Mouse (Mus musculus) kidney, embryonic 14.5 days (tissue): ENCODE data around the gene Agrp. TPM values are rescaled to one million over a fixed set of nuclear protein-coding genes. Genes with fewer than 3 reads are reported as not detected.
A peak's percentile ranks its signal among the peaks of the same experiment; 100 is the strongest.
"Not testable (repeated sequence)": the region's sequence is repeated elsewhere in the genome, so short reads cannot be mapped to it uniquely, and the experiment has no call there.

Experiments used
- ATAC-seq: fragments of 200-750 bp; cut with Nextera tagmentation; 2 replicates; pipeline ENCODE4 v1.8.0; 2017; ENCODE audit warnings: moderate number of reproducible peaks, mild to moderate bottlenecking, moderate TSS enrichment, moderate library complexity; ENCODE audit not compliant: low FRiP score, low TSS enrichment
- H3K27ac ChIP-seq: fragments of 300-500 bp; sonication (generic); 2 replicates; pipeline ENCODE4 v1.5.1; 2014; ENCODE audit warnings: low read depth, mild to moderate bottlenecking, low read length, moderate library complexity, mixed read lengths
- H3K27me3 ChIP-seq: fragments of 300-500 bp; sonication (generic); 2 replicates; pipeline ENCODE4 v1.6.1; 2014; ENCODE audit warnings: mild to moderate bottlenecking, low read length; ENCODE audit not compliant: control insufficient read depth, insufficient read depth
- H3K36me3 ChIP-seq: fragments of 300-500 bp; sonication (generic); 2 replicates; pipeline ENCODE4 v1.6.1; 2014; ENCODE audit warnings: low read length, mixed read lengths; ENCODE audit not compliant: control insufficient read depth, insufficient read depth
- H3K4me1 ChIP-seq: fragments of 300-500 bp; sonication (generic); 2 replicates; pipeline ENCODE4 v1.6.1; 2014; ENCODE audit warnings: low read length, mixed read lengths; ENCODE audit not compliant: control insufficient read depth, insufficient read depth
- H3K4me2 ChIP-seq: fragments of 300-500 bp; sonication (generic); replicated peaks from 2 replicates; pipeline ENCODE4 v1.6.1; 2014; ENCODE audit warnings: low read depth, mild to moderate bottlenecking, low read length
- H3K4me3 ChIP-seq: fragments of 300-500 bp; sonication (generic); 2 replicates; pipeline ENCODE4 v1.5.1; 2014; ENCODE audit warnings: mild to moderate bottlenecking, low read length
- H3K9ac ChIP-seq: fragments of 300-500 bp; sonication (generic); 2 replicates; pipeline ENCODE4 v1.6.1; 2014; ENCODE audit warnings: low read depth, mild to moderate bottlenecking, low read length, moderate library complexity
- H3K9me3 ChIP-seq: fragments of 300-500 bp; sonication (generic); 2 replicates; pipeline ENCODE4 v1.6.1; 2016; ENCODE audit warnings: low read length; ENCODE audit not compliant: control insufficient read depth
- WGBS: fragments of 180-500 bp; shearing (Covaris S2); extraction: QIAGEN DNeasy Blood & Tissue Kit; methylation state at CpG from one replicate; pipeline ENCODE4 v1.1.7; 2014; 5-methylcytosine and 5-hydroxymethylcytosine counted together
- polyA plus RNA-seq: library from polyadenylated mRNA; unstranded; fragments of >200 nt; fragmentation: Nextera tagmentation; extraction: Ambion mirVana; gene quantifications from 2 replicates; pipeline ENCODE4 v1.2.1, GENCODE M21; 2014

Agrp gene
- polyA plus RNA-seq, 1 experiment from 2014 or later, result 1.3 TPM

- H3K4me3 ChIP-seq, result no peak overlapping the region
- no peaks in the 10 kb centered on the region for H3K36me3 ChIP-seq
- no peaks in the 10 kb centered on the region for H3K27me3 ChIP-seq
- H3K9ac ChIP-seq, result no peak overlapping the region
- no peaks in the 10 kb centered on the region for H3K9me3 ChIP-seq
- H3K4me2 ChIP-seq, result no peak overlapping the region
- H3K4me1 ChIP-seq, result peaks cover 27% of the 10 kb centered on the region
- no peak overlapping the region for H3K27ac ChIP-seq
- ATAC-seq, result no peak
- WGBS, result 69% methylated on average over 2 of the region's 2 CpGs
Observed at GRCm38 (mm10) chr8:105609355-105609754, 27.8 kb downstream of the Agrp start.

GRCm38 (mm10) chr8:105607684-105608083 lies 29.5 kb downstream of the Agrp start:
- Histone ChIP-seq H3K9ac (no peak overlapping the region), H3K9me3 (no peaks in the 10 kb centered on the region), H3K27ac (no peak overlapping the region), H3K36me3 (no peaks in the 10 kb centered on the region), H3K4me3 (0 out of 2 replicates have a peak overlapping the region, but pooled peaks have one; percentile 73), H3K4me2 (no peak overlapping the region), H3K27me3 (no peaks in the 10 kb centered on the region), H3K4me1 (peaks cover 19% of the 10 kb centered on the region)
- no peak for ATAC-seq
- 30% methylated on average over 4 of the region's 4 CpGs for WGBS

DNA sequence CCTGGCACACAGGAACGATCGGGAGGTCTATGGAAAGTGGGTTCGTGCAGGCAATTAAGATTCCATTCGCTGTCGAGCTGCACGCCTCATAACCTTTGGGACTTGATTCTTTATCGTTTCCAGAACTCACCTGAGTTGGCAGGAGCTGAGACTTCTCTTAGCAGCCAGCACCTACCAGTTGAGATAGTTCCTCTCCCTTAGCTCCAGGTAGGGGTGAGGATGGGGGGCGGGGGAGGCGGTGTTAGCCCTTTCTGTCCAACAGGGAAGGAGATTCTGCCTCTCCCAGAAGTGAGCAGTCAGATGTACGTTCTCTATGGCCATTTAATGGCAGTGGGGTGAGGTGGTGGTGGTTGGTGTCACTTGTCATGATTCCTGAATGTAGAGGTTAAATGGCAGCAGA lies 30.1 kb downstream of the Agrp start:
- H3K9me3 ChIP-seq, result no peaks in the 10 kb centered on the region
- no peaks in the 10 kb centered on the region for H3K36me3 ChIP-seq
- 0 out of 2 replicates have a peak, but pooled peaks have one; percentile 0 for ATAC-seq
- peaks cover 18% of the 10 kb centered on the region for H3K4me1 ChIP-seq
- H3K27me3 ChIP-seq, result no peaks in the 10 kb centered on the region
- peak overlapping the region; percentile 58 for H3K4me2 ChIP-seq
- WGBS, result 4% methylated on average over 10 of the region's 10 CpGs
- H3K27ac ChIP-seq, result peak overlapping the region; percentile 88
- H3K9ac ChIP-seq, result peak overlapping the region; percentile 86
- H3K4me3 ChIP-seq, result peak overlapping the region; percentile 73

DNA sequence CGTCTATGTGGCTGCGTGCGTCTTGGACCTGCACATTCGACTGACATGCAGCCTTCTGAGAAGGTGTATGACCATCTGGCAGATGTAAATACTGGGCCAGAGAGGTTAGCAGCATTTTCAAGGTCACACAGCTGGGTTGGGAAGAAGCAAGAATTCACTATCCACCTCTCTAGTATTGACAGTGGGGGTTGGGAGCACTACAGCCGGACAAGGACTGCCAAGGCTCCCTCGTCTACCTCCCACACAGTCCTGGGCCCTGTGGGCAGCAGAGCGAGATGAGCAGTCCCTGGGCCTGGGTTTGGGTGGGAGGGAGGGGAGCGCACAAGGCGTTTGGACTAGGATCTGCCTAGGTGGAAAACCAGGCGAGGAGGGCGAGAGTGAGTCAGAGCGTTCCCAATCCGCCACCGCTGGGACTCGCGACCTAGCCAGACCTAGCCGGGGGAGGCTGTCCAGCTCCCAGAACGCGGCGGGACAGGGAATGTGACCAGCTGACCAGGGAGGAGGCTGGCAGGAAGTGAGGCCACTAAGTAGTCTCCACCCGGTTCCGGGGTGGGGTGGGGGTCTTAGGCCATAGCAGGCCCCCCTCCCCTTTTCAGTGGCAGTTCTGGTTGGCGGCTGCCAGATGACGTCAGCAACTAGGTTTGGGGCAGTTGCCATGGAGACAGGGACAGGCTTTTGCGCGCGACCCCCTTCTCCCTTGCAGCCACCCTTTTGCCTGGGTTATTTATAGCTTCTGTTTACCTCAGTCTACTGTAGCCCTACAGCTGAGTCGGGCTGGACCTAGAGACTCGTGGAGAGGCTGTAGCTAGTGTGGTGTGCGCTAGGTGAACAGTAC lies 30.8 kb downstream of the Agrp start:
- WGBS, result 2% methylated on average over 30 of the region's 30 CpGs
- Histone ChIP-seq H3K4me2 (peak overlapping the region; percentile 58), H3K27me3 (no peaks in the 10 kb centered on the region), H3K9me3 (no peaks in the 10 kb centered on the region), H3K4me1 (peaks cover 18% of the 10 kb centered on the region), H3K4me3 (peak overlapping the region; percentile 73), H3K27ac (peak overlapping the region; percentile 88), H3K36me3 (no peaks in the 10 kb centered on the region), H3K9ac (peak overlapping the region; percentile 86)
- ATAC-seq, result peak; percentile 85

- H3K27me3 ChIP-seq, result no peaks in the 10 kb centered on the region
- H3K4me1 ChIP-seq, result peaks cover 18% of the 10 kb centered on the region
- H3K27ac ChIP-seq, result peak overlapping the region; percentile 88
- H3K4me3 ChIP-seq, result peak overlapping the region; percentile 73
- H3K4me2 ChIP-seq, result peak overlapping the region; percentile 58
- peak; percentile 41 for ATAC-seq
- peak overlapping the region; percentile 86 for H3K9ac ChIP-seq
- H3K36me3 ChIP-seq, result no peaks in the 10 kb centered on the region
- 1% methylated on average over 33 of the region's 39 CpGs for WGBS
- no peaks in the 10 kb centered on the region for H3K9me3 ChIP-seq
Observed at GRCm38 (mm10) chr8:105605491-105606188, 31.6 kb downstream of the Agrp start.

DNA sequence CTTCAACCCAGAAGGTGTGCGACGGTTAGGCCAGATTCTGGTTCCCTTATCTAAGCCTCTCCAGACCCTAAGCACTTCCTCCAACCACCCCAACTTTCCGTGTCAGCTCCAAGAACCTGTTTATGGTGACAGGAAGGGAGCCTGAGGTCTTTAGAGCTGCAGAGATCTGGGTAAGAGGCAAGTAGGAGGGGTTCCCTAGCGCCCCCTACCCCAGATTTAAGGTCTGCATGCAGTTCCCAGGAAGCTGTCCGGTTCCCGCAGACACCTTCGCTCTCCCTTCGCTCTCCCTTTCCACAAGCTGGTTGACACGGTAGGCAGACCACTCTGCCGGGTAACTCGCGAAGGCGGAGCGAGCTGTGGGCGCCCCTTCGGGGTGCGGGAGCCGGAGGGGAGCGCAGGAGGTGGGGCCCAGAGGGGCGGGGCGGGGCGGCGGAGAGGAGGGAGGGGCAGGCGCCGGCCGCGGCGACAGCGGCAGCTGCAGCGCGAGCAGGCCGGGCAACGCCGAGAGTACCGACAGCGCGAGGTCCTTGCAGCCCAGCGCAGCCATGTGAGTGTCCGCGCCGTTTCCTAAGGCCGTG lies 32.3 kb downstream of the Agrp start, which contains the start of gene Ripor1:
Ripor1 (plus strand) TSS at position 452 of the 578 bp plus-strand sequence.
- no peaks in the 10 kb centered on the region for H3K36me3 ChIP-seq
- no peaks in the 10 kb centered on the region for H3K9me3 ChIP-seq
- H3K27ac ChIP-seq, result peak within 1 kb of the TSS; percentile 88
- peak within 1 kb of the TSS; percentile 58 for H3K4me2 ChIP-seq
- H3K4me3 ChIP-seq, result peak within 1 kb of the TSS; percentile 73
- WGBS, result under 1% methylated on average over 38 of the region's 42 CpGs
- H3K27me3 ChIP-seq, result no peaks in the 10 kb centered on the region
- peak; percentile 76 for ATAC-seq
- H3K4me1 ChIP-seq, result peaks cover 18% of the 10 kb centered on the region
- peak within 1 kb of the TSS; percentile 86 for H3K9ac ChIP-seq

- not testable (repeated sequence) for ATAC-seq, H3K4me3 ChIP-seq
Observed at GRCm38 (mm10) chr8:105602540-105602939, 34.7 kb downstream of the Agrp start.

DNA sequence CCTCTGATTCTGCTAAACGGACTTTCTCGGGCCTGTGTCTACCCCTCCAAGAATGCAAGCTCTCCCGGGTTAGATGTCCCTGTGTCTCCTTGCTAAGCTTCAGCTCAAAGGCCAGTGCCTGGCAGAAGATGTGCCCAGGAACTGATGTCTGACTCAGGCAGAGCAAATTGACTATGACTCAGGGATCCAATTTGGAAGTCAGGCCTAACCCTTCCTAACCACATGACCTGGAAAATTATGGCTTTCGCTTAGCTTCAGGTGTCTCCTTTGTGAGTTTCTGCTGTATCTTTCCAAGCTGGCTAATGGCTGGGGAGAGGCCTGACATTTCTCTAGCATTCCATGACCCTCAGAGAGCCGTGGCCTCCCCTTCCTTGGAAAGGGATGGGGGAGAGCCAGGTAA lies 35.9 kb downstream of the Agrp start:
- 75% methylated on average over 5 of the region's 5 CpGs for WGBS

More at GRCm38 (mm10) chr8:105602540-105602939, 34.7 kb downstream of the Agrp start:
- WGBS, result 89% methylated on average over 2 of the region's 3 CpGs
- not testable (repeated sequence) for H3K9me3 ChIP-seq, H3K4me1 ChIP-seq, H3K36me3 ChIP-seq, H3K9ac ChIP-seq, H3K27me3 ChIP-seq, H3K27ac ChIP-seq, H3K4me2 ChIP-seq

More for the DNA sequence above, 35.9 kb downstream of the Agrp start:
- Histone ChIP-seq H3K27me3 (no peaks in the 10 kb centered on the region), H3K27ac (no peak overlapping the region), H3K4me1 (no peaks in the 10 kb centered on the region), H3K4me3 (no peak overlapping the region), H3K9ac (no peak overlapping the region), H3K4me2 (no peak overlapping the region), H3K9me3 (no peaks in the 10 kb centered on the region), H3K36me3 (no peaks in the 10 kb centered on the region)
- no peak for ATAC-seq
